ENCODE assay signal across 9 mouse cellular contexts in the genomic region with DNA sequence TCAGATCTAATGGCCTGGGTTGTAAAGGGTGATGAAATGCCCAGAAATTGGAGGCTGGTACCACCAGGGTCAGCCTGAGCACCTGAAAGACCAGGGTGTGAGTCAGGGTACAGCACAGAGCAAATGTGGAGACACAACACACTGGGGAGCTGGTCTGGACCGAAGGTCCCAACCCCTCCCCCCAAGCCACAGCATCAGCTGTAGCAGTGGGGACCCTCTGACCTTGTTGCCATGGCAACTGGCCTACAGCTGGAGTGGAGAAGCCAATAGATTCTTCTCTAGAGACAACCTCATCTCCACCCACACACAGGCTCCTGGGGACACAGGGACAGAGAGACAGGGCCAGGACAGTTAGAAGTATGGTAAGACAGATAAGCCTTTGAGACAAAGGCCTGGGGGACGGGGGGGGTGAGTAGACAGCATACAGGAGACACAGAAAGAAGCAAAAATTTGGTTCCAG. TPM values are rescaled to one million over a fixed set of nuclear protein-coding genes. Genes with fewer than 3 reads are reported as not detected.
A peak's percentile ranks its signal among the peaks of the same experiment; 100 is the strongest.
DNase-seq lines count a peak whose midpoint lies in the region; ATAC-seq and TF ChIP-seq lines count a peak whose summit lies in the region.
"Had no signal": no experiment of that assay in that cellular context is flagged by ENCODE, and none has a peak within 500 bp of the region (broad histone marks: within the 10 kb centered on the region; RNA-seq: fewer than 3 reads in every experiment).

No protein-coding gene starts in this region.

- H3K4me1 ChIP-seq in G1E (ENCODE audit: insufficient read depth, low read depth, low read length) = peaks cover 91% of the 10 kb centered on the region
- peaks cover 43% of the 10 kb centered on the region for H3K4me1 ChIP-seq in hindbrain, embryonic 15.5 days (replicated peaks)
- peaks cover 77% of the 10 kb centered on the region for H3K4me1 ChIP-seq in midbrain, embryonic 13.5 days (replicated peaks)

- peak; percentile 75 for ATAC-seq in G1E (ENCODE audit: extremely low read depth, insufficient number of reproducible peaks, low FRiP score, poor library complexity, severe bottlenecking)
- peak; percentile 43 for ATAC-seq in hindbrain, embryonic 15.5 days (ENCODE audit: low FRiP score, low read depth)
- ATAC-seq in midbrain, embryonic 13.5 days = peak; percentile 74

- 0% methylated on average over 2 of the region's 2 CpGs for WGBS in hindbrain, embryonic 15.5 days
- 5% methylated on average over 2 of the region's 2 CpGs for WGBS in midbrain, embryonic 13.5 days

- no peak for TF ChIP-seq CTCF in G1E (IDR thresholded peaks at IDR 0.05; ENCODE audit: low read depth, low read length)

- H3K27ac ChIP-seq in hindbrain, embryonic 15.5 days (replicated peaks) = peak overlapping the region; percentile 83
- peak overlapping the region; percentile 99 for H3K27ac ChIP-seq in midbrain, embryonic 13.5 days

- H3K36me3 ChIP-seq in G1E (replicated peaks) = peaks cover 3% of the 10 kb centered on the region
- H3K36me3 ChIP-seq in hindbrain, embryonic 15.5 days = no peaks in the 10 kb centered on the region
- peaks cover 17% of the 10 kb centered on the region; the same call in 1 of the 2 replicates for H3K36me3 ChIP-seq in midbrain, embryonic 13.5 days

- peak overlapping the region; percentile 22 for H3K9ac ChIP-seq in hindbrain, embryonic 15.5 days
- H3K9ac ChIP-seq in midbrain, embryonic 13.5 days (replicated peaks) = peak overlapping the region; percentile 69

- H3K27me3 ChIP-seq in G1E (ENCODE audit: insufficient read depth, low read length) = peaks cover 5% of the 10 kb centered on the region
- H3K27me3 ChIP-seq in hindbrain, embryonic 15.5 days = no peaks in the 10 kb centered on the region
- H3K27me3 ChIP-seq in midbrain, embryonic 13.5 days = peaks cover 6% of the 10 kb centered on the region; the same call in 1 of the 2 replicates

- peak overlapping the region; percentile 69; the same call in 1 of the 2 replicates for H3K4me3 ChIP-seq in G1E (ENCODE audit: low read depth, low read length)
- H3K4me3 ChIP-seq in hindbrain, embryonic 15.5 days = no peak overlapping the region
- no peak overlapping the region; the same call in 1 of the 2 replicates for H3K4me3 ChIP-seq in midbrain, embryonic 13.5 days (replicated peaks)

- peak overlapping the region; percentile 45 for H3K4me2 ChIP-seq in hindbrain, embryonic 15.5 days
- peak overlapping the region; percentile 44 for H3K4me2 ChIP-seq in midbrain, embryonic 13.5 days (replicated peaks)

- no peaks in the 10 kb centered on the region for H3K9me3 ChIP-seq in G1E (replicated peaks)
- no peaks in the 10 kb centered on the region for H3K9me3 ChIP-seq in hindbrain, embryonic 15.5 days
- H3K9me3 ChIP-seq in midbrain, embryonic 13.5 days = no peaks in the 10 kb centered on the region

- peak; percentile 80 for DNase-seq in G1E (ENCODE audit: low spot score)
- DNase-seq in R1 (ENCODE audit: low read depth, low spot score) = peak; percentile 78
- no peak for DNase-seq in right cerebral cortex, postnatal 10 days (ENCODE audit: low spot score in 2 of 2)
- DNase-seq in adrenal gland, postnatal 25 days = no peak
- no peak for DNase-seq in adrenal gland, adult (ENCODE audit: inconsistent age in 2 of 2, low spot score in 1 of 2)
- no peak for DNase-seq in adrenal gland, postnatal 4 days (ENCODE audit: low spot score in 2 of 2)

RNA-seq across cellular contexts. Expression of a gene that starts 7.4 kb away (rescaled TPM):
- total RNA-seq in G1E (2014; fragmentation: Nextera tagmentation) (3.3 and 6.8 TPM in 2 replicates), G1E (2017) (1.0 and 1.3 TPM in 2 replicates)
- 12.6 and 15.1 TPM in 2 replicates for polyA plus RNA-seq in G1E (2012)
- polyA plus RNA-seq in hindbrain, embryonic 15.5 days (2015; fragmentation: Nextera tagmentation; extraction: Ambion mirVana) = 13.0 and 17.9 TPM in 2 replicates
- 9.0 and 10.3 TPM in 2 replicates for polyA plus RNA-seq in midbrain, embryonic 13.5 days (2015; fragmentation: Nextera tagmentation; extraction: Ambion mirVana)
- 12.7 and 26.0 TPM in 2 replicates for total RNA-seq in adrenal gland, postnatal 25 days (2021)
- total RNA-seq in adrenal gland, postnatal 4 days (2021) = 10 to 100 TPM; 38.6 to 42.4 TPM

RNA-seq across cellular contexts. Expression of a gene that starts 20.6 kb away (rescaled TPM):
- total RNA-seq in G1E (2014; fragmentation: Nextera tagmentation) (0.23 and 0.58 TPM in 2 replicates), G1E (2017) (0.17 and 0.22 TPM in 2 replicates)
- 0.07 and 0.09 TPM in 2 replicates for polyA plus RNA-seq in G1E (2012)
- 9.6 and 10.7 TPM in 2 replicates for polyA plus RNA-seq in hindbrain, embryonic 15.5 days (2015; fragmentation: Nextera tagmentation; extraction: Ambion mirVana)
- 7.0 and 7.8 TPM in 2 replicates for polyA plus RNA-seq in midbrain, embryonic 13.5 days (2015; fragmentation: Nextera tagmentation; extraction: Ambion mirVana)
- 8.3 and 8.7 TPM in 2 replicates for total RNA-seq in adrenal gland, postnatal 25 days (2021)
- 10 to 100 TPM; 11.5 to 12.3 TPM for total RNA-seq in adrenal gland, postnatal 4 days (2021)
- total RNA-seq: neutrophil, adult 5-6 weeks had no signal

RNA-seq across cellular contexts. Expression of a gene that starts 47.9 kb away (rescaled TPM):
- total RNA-seq in G1E (2014; fragmentation: Nextera tagmentation) (not detected in 2 replicates), G1E (2017) (0.06 and 0.11 TPM in 2 replicates)
- 0.15 TPM in 2 replicates for polyA plus RNA-seq in G1E (2012)
- polyA plus RNA-seq in hindbrain, embryonic 15.5 days (2015; fragmentation: Nextera tagmentation; extraction: Ambion mirVana) = 2.9 and 3.6 TPM in 2 replicates
- 0.39 and 0.69 TPM in 2 replicates for polyA plus RNA-seq in midbrain, embryonic 13.5 days (2015; fragmentation: Nextera tagmentation; extraction: Ambion mirVana)
- total RNA-seq in adrenal gland, postnatal 25 days (2021) = 0.27 and 1.2 TPM in 2 replicates
- under 1 TPM; 0.42 to 0.62 TPM for total RNA-seq in adrenal gland, postnatal 4 days (2021)
- total RNA-seq: neutrophil, adult 5-6 weeks had no signal

RNA-seq across cellular contexts. Expression of a gene that starts 49.5 kb away (rescaled TPM):
- total RNA-seq in G1E (2014; fragmentation: Nextera tagmentation) = 13.5 and 17.7 TPM in 2 replicates
- total RNA-seq in G1E (2017) = 15.4 and 20.4 TPM in 2 replicates
- 43.6 and 44.0 TPM in 2 replicates for polyA plus RNA-seq in G1E (2012)
- polyA plus RNA-seq in hindbrain, embryonic 15.5 days (2015; fragmentation: Nextera tagmentation; extraction: Ambion mirVana) = 49.7 and 56.5 TPM in 2 replicates
- polyA plus RNA-seq in midbrain, embryonic 13.5 days (2015; fragmentation: Nextera tagmentation; extraction: Ambion mirVana) = 50.2 and 51.5 TPM in 2 replicates
- total RNA-seq in adrenal gland, postnatal 25 days (2021) = 83.6 and 88.2 TPM in 2 replicates
- total RNA-seq in adrenal gland, postnatal 4 days (2021) = 10 to 100 TPM; 73.9 to 84.8 TPM

Comparison
In these comparisons a context has a peak if more than half of its experiments do, and no peak if none do; other contexts are left out.
1. DNase-seq: peak in G1E (single experiment) and R1 (single experiment); none in right cerebral cortex, postnatal 10 days (0 of 2), adrenal gland, postnatal 25 days (single experiment), adrenal gland, adult (0 of 2) and adrenal gland, postnatal 4 days (0 of 2).
2. Peak in every context shown above with its lines, with median percentiles within 50 percentile points of each other: ATAC-seq.